Mouse (Mus musculus) bone marrow, adult 2 months (tissue): ENCODE measurements around the gene Olfr615.

Experiments used
- CTCF ChIP-seq: fragments of 200-500 bp; IDR thresholded peaks from 2 replicates; pipeline ENCODE4 v1.5.1; 2011; ENCODE audit warnings: low read length, control low read depth; ENCODE audit not compliant: control insufficient read depth, insufficient read depth
- POLR2A ChIP-seq: fragments of 200-500 bp; IDR thresholded peaks from 2 replicates; pipeline ENCODE4 v1.6.1; 2011; ENCODE audit warnings: low read depth, mild to moderate bottlenecking, control low read depth, low read length, borderline replicate concordance; ENCODE audit not compliant: control insufficient read depth

- TF ChIP-seq CTCF (no peak), POLR2A (no peak)
Measured at GRCm38 (mm10) chr7:103547774-103548173, 8.1 kb upstream of the Olfr615 start, which contains the start of gene Olfr613.
